Mouse (Mus musculus): Measurements from ENCODE around the gene Rcor2. TPM values are rescaled to one million over a fixed set of nuclear protein-coding genes. Genes with fewer than 3 reads are reported as not detected.

The Rcor2 gene
- total RNA-seq (2021), result 1 to 10 TPM; 2.1 to 8.8 TPM
- long read RNA-seq, experiment 1, partial matches to known transcripts, result 1 of 3 reads
- long read RNA-seq, experiment 1, other reads (novel, unspliced or antisense), result 0 of 3 reads
- long read RNA-seq, experiment 2, partial matches to known transcripts, result 0 of 4 reads
- long read RNA-seq, experiment 2, other reads (novel, unspliced or antisense), result 4 of 4 reads

GRCm38 (mm10) chr19:7267091-7267741 lies at the start of gene Rcor2:
TSS of gene Rcor2 (plus strand) at chr19:7267325.
- intact Hi-C loops (cut with DNase I; ENCODE audit: low total_unique reads), result loop anchor here (5.0 kb wide), 1 partner anchor 150 kb away; the partner anchor contains the start of gene 2700081O15Rik
- peak; percentile 80 for DNase-seq

- intact Hi-C loops (cut with DNase I; ENCODE audit: low total_unique reads), result no loop called here
- DNase-seq, result no peak
Observed at GRCm38 (mm10) chr19:7217926-7218267, 49.2 kb upstream of the Rcor2 start.

- intact Hi-C loops (cut with DNase I; ENCODE audit: low total_unique reads), result no loop called here
Observed at GRCm38 (mm10) chr19:7218753-7219152, 48.4 kb upstream of the Rcor2 start.

GRCm38 (mm10) chr19:7222196-7222595 lies 44.9 kb upstream of the Rcor2 start:
- intact Hi-C loops (cut with DNase I; ENCODE audit: low total_unique reads), result no loop called here
- DNase-seq, result no peak

More at GRCm38 (mm10) chr19:7218753-7219152, 48.4 kb upstream of the Rcor2 start:
- DNase-seq, result no peak

GRCm38 (mm10) chr19:7223488-7223887 lies 43.6 kb upstream of the Rcor2 start:
- no peak for DNase-seq
- intact Hi-C loops (cut with DNase I; ENCODE audit: low total_unique reads), result no loop called here

GRCm38 (mm10) chr19:7224253-7224652 lies 42.9 kb upstream of the Rcor2 start:
- intact Hi-C loops (cut with DNase I; ENCODE audit: low total_unique reads), result no loop called here
- DNase-seq, result no peak

- no peak for DNase-seq
- intact Hi-C loops (cut with DNase I; ENCODE audit: low total_unique reads), result no loop called here
Observed at GRCm38 (mm10) chr19:7225096-7225690, 41.9 kb upstream of the Rcor2 start.

- no peak for DNase-seq
Observed at GRCm38 (mm10) chr19:7226511-7226914, 40.6 kb upstream of the Rcor2 start.

GRCm38 (mm10) chr19:7234537-7235221 lies 32.4 kb upstream of the Rcor2 start:
- intact Hi-C loops (cut with DNase I; ENCODE audit: low total_unique reads), result loop anchor here (10.0 kb wide), 1 partner anchor 190 kb away; no protein-coding TSS in a partner anchor
- peak; percentile 78 for DNase-seq

More at GRCm38 (mm10) chr19:7226511-7226914, 40.6 kb upstream of the Rcor2 start:
- intact Hi-C loops (cut with DNase I; ENCODE audit: low total_unique reads), result no loop called here

GRCm38 (mm10) chr19:7235461-7235860 lies 31.7 kb upstream of the Rcor2 start:
- DNase-seq, result no peak
- intact Hi-C loops (cut with DNase I; ENCODE audit: low total_unique reads), result loop anchor here (10.0 kb wide), 1 partner anchor 189 kb away; no protein-coding TSS in a partner anchor

GRCm38 (mm10) chr19:7236011-7236410 lies 31.1 kb upstream of the Rcor2 start:
- no peak for DNase-seq
- intact Hi-C loops (cut with DNase I; ENCODE audit: low total_unique reads), result loop anchor here (10.0 kb wide), 1 partner anchor 189 kb away; no protein-coding TSS in a partner anchor

GRCm38 (mm10) chr19:7236742-7237141 lies 30.4 kb upstream of the Rcor2 start:
- no peak for DNase-seq
- intact Hi-C loops (cut with DNase I; ENCODE audit: low total_unique reads), result loop anchor here (10.0 kb wide), 1 partner anchor 188 kb away; no protein-coding TSS in a partner anchor

- intact Hi-C loops (cut with DNase I; ENCODE audit: low total_unique reads), result loop anchor here (10.0 kb wide), 1 partner anchor 185 kb away; no protein-coding TSS in a partner anchor
- no peak for DNase-seq
Observed at GRCm38 (mm10) chr19:7239574-7239973, 27.6 kb upstream of the Rcor2 start.

- intact Hi-C loops (cut with DNase I; ENCODE audit: low total_unique reads), result no loop called here
- DNase-seq, result no peak
Observed at GRCm38 (mm10) chr19:7240291-7240690, 26.8 kb upstream of the Rcor2 start.

GRCm38 (mm10) chr19:7240782-7241690 lies 26.1 kb upstream of the Rcor2 start, which contains the start of gene Naa40:
TSS of gene Naa40 (minus strand) at chr19:7241183.
- DNase-seq, result peak; percentile 92
- intact Hi-C loops (cut with DNase I; ENCODE audit: low total_unique reads), result no loop called here

- intact Hi-C loops (cut with DNase I; ENCODE audit: low total_unique reads), result no loop called here
- no peak for DNase-seq
Observed at GRCm38 (mm10) chr19:7246021-7246420, 21.1 kb upstream of the Rcor2 start.

- intact Hi-C loops (cut with DNase I; ENCODE audit: low total_unique reads), result no loop called here
- DNase-seq, result peak; percentile 51
Observed at GRCm38 (mm10) chr19:7257881-7258280, 9.2 kb upstream of the Rcor2 start.

- intact Hi-C loops (cut with DNase I; ENCODE audit: low total_unique reads), result loop anchor here (5.0 kb wide), 1 partner anchor 86 kb away; no protein-coding TSS in a partner anchor
- DNase-seq, result no peak
Observed at GRCm38 (mm10) chr19:7261476-7261875, 5.6 kb upstream of the Rcor2 start.

- DNase-seq, result no peak
- intact Hi-C loops (cut with DNase I; ENCODE audit: low total_unique reads), result loop anchor here (5.0 kb wide), 1 partner anchor 85 kb away; no protein-coding TSS in a partner anchor
Observed at GRCm38 (mm10) chr19:7261964-7262363, 5.2 kb upstream of the Rcor2 start.
